Mouse (Mus musculus) left cerebral cortex, adult 6 months (tissue): ENCODE data around the gene Lmbr1l. TPM values are rescaled to one million over a fixed set of nuclear protein-coding genes. Genes with fewer than 3 reads are reported as not detected.

Experiments
- long read RNA-seq, 2 experiments: library from polyadenylated mRNA; unstranded; transcript quantifications; one replicate each; pipeline ENCODE4 v2.0.0; 2019 to 2020
- polyA plus RNA-seq: library from polyadenylated mRNA; unstranded; fragments of <200 nt; fragmentation: Nextera tagmentation; gene quantifications from 2 replicates; pipeline ENCODE4 v1.2.3, GENCODE M21; 2021

Lmbr1l gene
- 1.4 and 1.8 TPM in 2 replicates for polyA plus RNA-seq
- long read RNA-seq, experiment 1, partial matches to known transcripts = 0 of 3 reads
- long read RNA-seq, experiment 1, other reads (novel, unspliced or antisense) = 0 of 3 reads
- long read RNA-seq, experiment 2, partial matches to known transcripts = 0 of 1 reads
- long read RNA-seq, experiment 2, other reads (novel, unspliced or antisense) = 0 of 1 reads

GRCm38 (mm10) chr15:98917538-98918498 is at the start of gene Lmbr1l:
Gene Lmbr1l (minus strand): TSS chr15:98918231.

GRCm38 (mm10) chr15:98953401-98954356 is 35.6 kb upstream of the Lmbr1l start, which contains the start of the genes Gm49450 and Tuba1a:
Gene Gm49450 (minus strand): TSS chr15:98953551.
Gene Tuba1a (minus strand): TSS chr15:98953703.

GRCm38 (mm10) chr15:98934217-98934839 is 16.3 kb upstream of the Lmbr1l start, which contains the start of gene Tuba1b:
Gene Tuba1b (minus strand): TSS chr15:98934565.

GRCm38 (mm10) chr15:98897928-98898800 is 19.9 kb downstream of the Lmbr1l start, which contains the start of gene Dhh:
Gene Dhh (minus strand): TSS chr15:98898540.

GRCm38 (mm10) chr15:98893940-98894745 is 23.9 kb downstream of the Lmbr1l start, which contains the start of gene Rhebl1:
Gene Rhebl1 (minus strand): TSS chr15:98894540.

GRCm38 (mm10) chr15:98871070-98871915 is 46.7 kb downstream of the Lmbr1l start, which contains the start of gene Kmt2d:
Gene Kmt2d (minus strand): TSS chr15:98871204.

Other genes starting within 250 kb of the Lmbr1l start
- 18.2 and 20.5 TPM in 2 replicates for gene Rnd1, start 240.8 kb downstream of the Lmbr1l start, polyA plus RNA-seq
- gene Ccdc65, start 210.0 kb downstream of the Lmbr1l start, polyA plus RNA-seq = 8.6 and 9.4 TPM in 2 replicates
- gene Fkbp11, start 190.0 kb downstream of the Lmbr1l start, polyA plus RNA-seq = 3.7 and 4.3 TPM in 2 replicates
- gene Arf3, start 155.0 kb downstream of the Lmbr1l start, polyA plus RNA-seq = 83.7 and 260 TPM in 2 replicates
- gene Wnt10b, start 140.1 kb downstream of the Lmbr1l start, polyA plus RNA-seq = 0.10 TPM in 1 of 2 replicates, not detected in the other
- gene Wnt1, start 128.4 kb downstream of the Lmbr1l start, polyA plus RNA-seq = 0.93 and 1.6 TPM in 2 replicates
- 59.9 and 75.6 TPM in 2 replicates for gene Ddn, start 108.7 kb downstream of the Lmbr1l start, polyA plus RNA-seq
- 67.4 and 70.2 TPM in 2 replicates for gene Prkag1, start 86.7 kb downstream of the Lmbr1l start, polyA plus RNA-seq
- gene Kmt2d, start 47.0 kb downstream of the Lmbr1l start, polyA plus RNA-seq = 9.8 and 13.0 TPM in 2 replicates
- 9.0 and 9.2 TPM in 2 replicates for gene Rhebl1, start 23.7 kb downstream of the Lmbr1l start, polyA plus RNA-seq
- gene Dhh, start 19.7 kb downstream of the Lmbr1l start, polyA plus RNA-seq = 0.10 and 0.11 TPM in 2 replicates
- 1,314 and 1,433 TPM in 2 replicates for gene Tuba1b, start 16.3 kb upstream of the Lmbr1l start, polyA plus RNA-seq
- not detected in 2 replicates for gene Gm49450, start 35.3 kb upstream of the Lmbr1l start, polyA plus RNA-seq
- gene Tuba1a, start 35.5 kb upstream of the Lmbr1l start, polyA plus RNA-seq = 2,725 and 3,450 TPM in 2 replicates
- 2.0 and 2.2 TPM in 2 replicates for gene Tuba1c, start 111.7 kb upstream of the Lmbr1l start, polyA plus RNA-seq
- gene Prph, start 136.9 kb upstream of the Lmbr1l start, polyA plus RNA-seq = 1.9 and 2.1 TPM in 2 replicates
- 0.09 TPM in 1 of 2 replicates, not detected in the other for gene Troap, start 156.3 kb upstream of the Lmbr1l start, polyA plus RNA-seq
- not detected in 2 replicates for gene C1ql4, start 169.6 kb upstream of the Lmbr1l start, polyA plus RNA-seq
- gene Dnajc22, start 174.9 kb upstream of the Lmbr1l start, polyA plus RNA-seq = 0.32 TPM in 1 of 2 replicates, not detected in the other
- 5.8 and 7.5 TPM in 2 replicates for gene Spats2, start 207.7 kb upstream of the Lmbr1l start, polyA plus RNA-seq